Mouse (Mus musculus) embryonic facial prominence, embryonic 14.5 days (tissue): ENCODE data around the gene Zfp369. TPM values are rescaled to one million over a fixed set of nuclear protein-coding genes. Genes with fewer than 3 reads are reported as not detected.
"Not testable (repeated sequence)": the region's sequence is repeated elsewhere in the genome, so short reads cannot be mapped to it uniquely, and the experiment has no call there.

Source experiments
- ATAC-seq: fragments of 200-750 bp; cut with Nextera tagmentation; 2 replicates; pipeline ENCODE4 v1.8.0; 2017; ENCODE audit warnings: low read depth, moderate number of reproducible peaks, moderate TSS enrichment
- DNase-seq: peaks from one replicate; pipeline ENCODE4 v3.0.0-alpha.2; 2015; ENCODE audit warnings: low spot score
- H3K27ac ChIP-seq: fragments of 300-500 bp; sonication (generic); replicated peaks from 2 replicates; pipeline ENCODE4 v1.5.1; 2014; ENCODE audit warnings: low read depth, mild to moderate bottlenecking, low read length, moderate library complexity
- H3K27me3 ChIP-seq: fragments of 300-500 bp; sonication (generic); replicated peaks from 2 replicates; pipeline ENCODE4 v1.6.1; 2014; ENCODE audit warnings: low read length; ENCODE audit not compliant: control insufficient read depth, insufficient read depth
- H3K36me3 ChIP-seq: fragments of 300-500 bp; sonication (generic); 2 replicates; pipeline ENCODE4 v1.6.1; 2014; ENCODE audit warnings: low read length, mixed read lengths; ENCODE audit not compliant: control insufficient read depth, insufficient read depth
- H3K4me1 ChIP-seq: fragments of 300-500 bp; sonication (generic); 2 replicates; pipeline ENCODE4 v1.6.1; 2014; ENCODE audit warnings: antibody characterized with exemption, low read length; ENCODE audit not compliant: control insufficient read depth, insufficient read depth
- H3K4me2 ChIP-seq: fragments of 300-500 bp; sonication (generic); 2 replicates; pipeline ENCODE4 v1.6.1; 2014; ENCODE audit warnings: low read depth, mild to moderate bottlenecking, low read length, moderate library complexity, mixed read lengths
- H3K4me3 ChIP-seq: fragments of 300-500 bp; sonication (generic); 2 replicates; pipeline ENCODE4 v1.5.1; 2014; ENCODE audit warnings: low read depth, mild to moderate bottlenecking, low read length
- H3K9ac ChIP-seq: fragments of 300-500 bp; sonication (generic); 2 replicates; pipeline ENCODE4 v1.6.1; 2014; ENCODE audit warnings: low read depth, mild to moderate bottlenecking, low read length, moderate library complexity, mixed read lengths
- H3K9me3 ChIP-seq: fragments of 300-500 bp; sonication (generic); 2 replicates; pipeline ENCODE4 v1.6.1; 2016; ENCODE audit warnings: low read length; ENCODE audit not compliant: control insufficient read depth
- WGBS: fragments of 180-500 bp; shearing (Covaris S2); extraction: QIAGEN DNeasy Blood & Tissue Kit; methylation state at CpG from one replicate; pipeline ENCODE4 v1.1.7; 2014; 5-methylcytosine and 5-hydroxymethylcytosine counted together
- polyA plus RNA-seq: library from polyadenylated mRNA; unstranded; fragments of >200 nt; fragmentation: Nextera tagmentation; extraction: Ambion mirVana; gene quantifications from 2 replicates; pipeline ENCODE4 v1.2.1, GENCODE M21; 2014

The Zfp369 gene
- polyA plus RNA-seq, 1 experiment from 2014 or later: 15.9 TPM

- Histone ChIP-seq H3K4me3 (no peak overlapping the region), H3K4me2 (no peak overlapping the region), H3K9me3 (peaks cover 36% of the 10 kb centered on the region), H3K36me3 (no peaks in the 10 kb centered on the region), H3K9ac (no peak overlapping the region), H3K27ac (no peak overlapping the region), H3K27me3 (no peaks in the 10 kb centered on the region), H3K4me1 (no peaks in the 10 kb centered on the region)
- 92% methylated on average over 9 of the region's 9 CpGs for WGBS
- DNase-seq (no peak), ATAC-seq (no peak)
Measured at GRCm38 (mm10) chr13:65311826-65312225, 33.2 kb downstream of the Zfp369 start.

DNA sequence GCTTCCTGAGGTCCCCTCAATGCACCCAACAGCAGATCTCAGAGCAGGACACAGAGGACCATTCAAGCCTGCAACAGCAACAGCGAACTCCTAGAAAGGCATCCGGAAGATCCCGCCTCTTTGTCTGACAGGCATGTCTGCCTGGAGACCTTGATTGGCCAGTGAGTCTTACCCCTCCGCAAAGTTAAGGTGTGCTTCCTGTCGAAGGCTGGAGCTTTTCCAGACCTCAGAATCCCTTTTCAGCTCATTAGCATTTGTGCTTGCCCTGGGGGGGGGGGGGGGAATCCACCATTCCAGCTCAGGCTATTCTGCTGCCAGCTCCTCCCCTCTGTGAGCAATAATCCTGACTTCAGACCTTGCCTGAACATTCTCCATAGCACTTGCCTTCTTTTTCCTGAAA, 69.9 kb downstream of the Zfp369 start:
- DNase-seq, H3K9me3 ChIP-seq, H3K4me3 ChIP-seq, H3K9ac ChIP-seq, ATAC-seq, H3K27ac ChIP-seq, H3K4me1 ChIP-seq, H3K36me3 ChIP-seq, H3K27me3 ChIP-seq, H3K4me2 ChIP-seq: not testable (repeated sequence)
- WGBS: 25% methylated on average over 3 of the region's 5 CpGs

DNA sequence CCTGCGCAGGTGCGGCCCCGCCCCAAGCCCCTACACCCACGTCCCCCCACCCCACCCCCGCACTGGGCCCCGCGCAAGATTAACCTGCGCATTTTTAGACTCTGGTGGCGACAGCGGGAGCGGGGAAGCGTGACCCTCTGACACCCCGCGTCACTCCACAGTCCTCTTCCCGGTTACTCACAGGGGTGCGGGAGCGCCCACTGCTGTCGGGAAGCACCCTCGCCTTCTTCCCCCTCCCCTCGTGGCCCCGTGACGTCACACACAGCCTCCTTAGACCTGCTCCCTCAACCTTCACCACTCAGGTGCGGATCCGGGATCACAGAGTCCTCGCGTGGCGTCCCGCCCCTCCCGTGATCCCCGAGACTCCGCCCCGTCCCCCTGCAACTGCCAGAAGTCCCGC, 73.2 kb downstream of the Zfp369 start:
- not testable (repeated sequence) for H3K9ac ChIP-seq, H3K36me3 ChIP-seq, H3K27me3 ChIP-seq, H3K4me2 ChIP-seq, H3K4me3 ChIP-seq, H3K4me1 ChIP-seq, H3K9me3 ChIP-seq, H3K27ac ChIP-seq, ATAC-seq, DNase-seq
- WGBS: 8% methylated on average over 18 of the region's 33 CpGs

Other genes with a start within 250 kb of the Zfp369 start
- gene Spata31d1c, start 245.8 kb upstream of the Zfp369 start, polyA plus RNA-seq: not detected in 2 replicates
- gene Prss47, start 226.1 kb upstream of the Zfp369 start, polyA plus RNA-seq: not detected in 2 replicates
- gene Mfsd14b, start 165.8 kb upstream of the Zfp369 start, polyA plus RNA-seq: 58.6 and 67.2 TPM in 2 replicates
- gene Olfr465-ps1, start 140.7 kb upstream of the Zfp369 start, polyA plus RNA-seq: 0.14 TPM in 1 of 2 replicates, not detected in the other
- not detected in 2 replicates for gene Olfr466, start 128.6 kb upstream of the Zfp369 start, polyA plus RNA-seq
- gene Nlrp4f, start 72.8 kb upstream of the Zfp369 start, polyA plus RNA-seq: not detected in 2 replicates
- gene Gm10775, start 19.3 kb upstream of the Zfp369 start, polyA plus RNA-seq: not detected in 2 replicates
- not detected in 2 replicates for gene Gm10139, start 233.9 kb downstream of the Zfp369 start, polyA plus RNA-seq